ENCODE assay signal across 16 mouse cellular contexts in the genomic region with DNA sequence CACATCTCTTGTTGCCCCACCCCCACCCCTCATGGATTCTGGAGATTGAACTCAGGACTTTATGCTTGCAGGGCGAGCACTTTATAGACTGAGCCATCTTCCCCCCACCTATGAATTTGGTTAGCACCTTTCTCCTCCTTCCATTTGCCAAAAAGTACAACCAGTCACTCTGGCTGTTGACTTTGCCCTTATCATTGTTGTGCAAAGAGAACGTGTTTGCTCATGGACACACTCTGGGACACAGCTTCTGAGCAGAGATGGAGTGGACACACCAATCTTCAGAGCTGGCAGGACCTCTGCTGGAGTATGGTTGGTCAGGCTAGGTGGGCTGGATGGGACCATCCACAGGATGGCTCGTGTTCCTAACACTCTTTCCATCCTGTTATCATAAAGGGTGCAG.
"Had no signal": no experiment of that assay in that cellular context is flagged by ENCODE, and none has a peak within 500 bp of the region (broad histone marks: within the 10 kb centered on the region; RNA-seq: fewer than 3 reads in every experiment).

No protein-coding gene starts in this region.

- H3K4me1 ChIP-seq: stomach, embryonic 15.5 days had no signal

- DNase-seq: retina, postnatal 1 day; right cerebral cortex, adult 18-20 months; right cerebral cortex, postnatal 14 days; right cerebral cortex, postnatal 25 days; right cerebral cortex, postnatal 4 days; spleen, adult 18-20 months; thymus, adult 18-20 months; thymus, adult 2 months; thymus, postnatal 14 days; thymus, postnatal 25 days; thymus, postnatal 36 days; thymus, postnatal 4 days had no signal

- H3K4me3 ChIP-seq: neural tube, embryonic 13.5 days; neural tube, embryonic 15.5 days; stomach, embryonic 15.5 days had no signal

- H3K27ac ChIP-seq: neural tube, embryonic 13.5 days; neural tube, embryonic 15.5 days; stomach, embryonic 15.5 days; stomach, postnatal 0 days had no signal

- H3K36me3 ChIP-seq: neural tube, embryonic 13.5 days; neural tube, embryonic 15.5 days; stomach, embryonic 15.5 days had no signal

- H3K4me2 ChIP-seq: neural tube, embryonic 13.5 days; neural tube, embryonic 15.5 days; stomach, embryonic 15.5 days had no signal

- H3K9ac ChIP-seq: neural tube, embryonic 13.5 days; neural tube, embryonic 15.5 days; stomach, embryonic 15.5 days had no signal

- H3K9me3 ChIP-seq: neural tube, embryonic 13.5 days; neural tube, embryonic 15.5 days; stomach, embryonic 15.5 days had no signal
